ENCODE assay signal across 7 mouse cellular contexts in the genomic region with DNA sequence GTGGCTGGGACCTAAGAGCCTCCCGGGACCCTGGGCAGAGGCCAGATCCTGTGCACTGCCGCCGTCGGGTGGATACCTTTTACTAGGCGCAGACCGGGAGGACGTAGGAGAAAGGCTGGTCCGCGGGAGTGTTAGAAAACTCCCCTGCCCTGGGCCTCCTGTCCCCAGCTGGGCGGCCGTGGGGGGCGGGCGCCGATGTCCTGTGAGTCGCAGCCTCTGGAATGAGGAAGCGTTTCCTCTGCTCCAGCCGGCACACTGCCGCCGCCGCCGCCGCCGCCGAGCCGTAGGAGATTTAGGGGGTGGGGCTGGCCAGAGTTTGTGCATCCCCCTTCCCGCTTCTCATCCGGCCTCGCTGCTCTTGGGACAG. TPM values are rescaled to one million over a fixed set of nuclear protein-coding genes. Genes with fewer than 3 reads are reported as not detected.
DNase-seq lines count a peak whose midpoint lies in the region; ATAC-seq and TF ChIP-seq lines count a peak whose summit lies in the region.

No protein-coding gene starts in this region.

- TF ChIP-seq CTCF in bone marrow macrophage, adult 2 months (IDR thresholded peaks at IDR 0.05; ENCODE audit: low read depth, low read length), result no peak
- TF ChIP-seq CTCF in gastrocnemius, adult 2 months (IDR thresholded peaks at IDR 0.05), result no peak

- no peak; the same call in 1 of the 2 replicates for ATAC-seq in hindbrain, embryonic 14.5 days (ENCODE audit: low FRiP score)
- peak; percentile 84 for ATAC-seq in limb, embryonic 14.5 days (ENCODE audit: low FRiP score, low read depth)
- ATAC-seq in midbrain, embryonic 13.5 days, result no peak

- H3K36me3 ChIP-seq in hindbrain, embryonic 14.5 days (replicated peaks; ENCODE audit: control insufficient read depth, insufficient read depth), result peaks cover 18% of the 10 kb centered on the region
- H3K36me3 ChIP-seq in limb, embryonic 14.5 days (ENCODE audit: control insufficient read depth, insufficient read depth, low read length), result peaks cover 36% of the 10 kb centered on the region
- H3K36me3 ChIP-seq in midbrain, embryonic 13.5 days, result peaks cover 28% of the 10 kb centered on the region

- peak overlapping the region; percentile 92 for H3K9ac ChIP-seq in hindbrain, embryonic 14.5 days
- peak overlapping the region; percentile 84 for H3K9ac ChIP-seq in limb, embryonic 14.5 days (ENCODE audit: low read depth, low read length, severe bottlenecking)
- H3K9ac ChIP-seq in midbrain, embryonic 13.5 days (replicated peaks), result peak overlapping the region; percentile 92

- 0% methylated on average over 25 of the region's 28 CpGs for WGBS in hindbrain, embryonic 14.5 days
- WGBS in limb, embryonic 14.5 days, result 0% methylated on average over 21 of the region's 28 CpGs
- under 1% methylated on average over 28 of the region's 28 CpGs for WGBS in midbrain, embryonic 13.5 days

- no peak for TF ChIP-seq POLR2A in bone marrow macrophage, adult 2 months (IDR thresholded peaks at IDR 0.05; ENCODE audit: borderline replicate concordance, low read depth, low read length)
- no peak for TF ChIP-seq POLR2A in limb, embryonic 14.5 days (IDR thresholded peaks at IDR 0.05; ENCODE audit: borderline replicate concordance, extremely low read depth, insufficient read depth, insufficient read length)

- peak; percentile 91 for DNase-seq in NIH3T3 (ENCODE audit: low read depth)
- peak; percentile 87 for DNase-seq in gastrocnemius, adult 2 months
- peak; percentile 65 for DNase-seq in hindbrain, embryonic 14.5 days (ENCODE audit: low spot score)
- DNase-seq in limb, embryonic 14.5 days (ENCODE audit: low spot score), result peak; percentile 84
- peak; percentile 49 to 51 for DNase-seq in thymus, adult 18-20 months

- no peaks in the 10 kb centered on the region for H3K27me3 ChIP-seq in hindbrain, embryonic 14.5 days (ENCODE audit: control insufficient read depth, insufficient read depth, low read length)
- no peaks in the 10 kb centered on the region for H3K27me3 ChIP-seq in limb, embryonic 14.5 days (ENCODE audit: control insufficient read depth, insufficient read depth, low read length)
- no peaks in the 10 kb centered on the region for H3K27me3 ChIP-seq in midbrain, embryonic 13.5 days

- H3K9me3 ChIP-seq in hindbrain, embryonic 14.5 days (ENCODE audit: control insufficient read depth, low read length), result no peaks in the 10 kb centered on the region
- H3K9me3 ChIP-seq in limb, embryonic 14.5 days (ENCODE audit: control insufficient read depth, low read length), result no peaks in the 10 kb centered on the region
- no peaks in the 10 kb centered on the region for H3K9me3 ChIP-seq in midbrain, embryonic 13.5 days

- intact Hi-C loops in gastrocnemius, adult 2 months (cut with DNase I), result loop anchor here (2.0 to 5.0 kb wide), 2 partner anchors 21 to 40 kb away; partner anchors contain the start of genes Ctns, Haspin and Shpk

- H3K4me2 ChIP-seq in hindbrain, embryonic 14.5 days (replicated peaks), result peak overlapping the region; percentile 74
- H3K4me2 ChIP-seq in limb, embryonic 14.5 days (replicated peaks; ENCODE audit: low read depth, low read length, severe bottlenecking), result peak overlapping the region; percentile 74
- H3K4me2 ChIP-seq in midbrain, embryonic 13.5 days (replicated peaks), result peak overlapping the region; percentile 69

- H3K4me3 ChIP-seq in bone marrow macrophage, adult 2 months (ENCODE audit: insufficient read depth, low read length), result peak overlapping the region; percentile 79
- H3K4me3 ChIP-seq in gastrocnemius, adult 2 months, result peak overlapping the region; percentile 99
- peak overlapping the region; percentile 98 for H3K4me3 ChIP-seq in hindbrain, embryonic 14.5 days (replicated peaks; ENCODE audit: low read length)
- peak overlapping the region; percentile 98 for H3K4me3 ChIP-seq in limb, embryonic 14.5 days (replicated peaks; ENCODE audit: low read length)
- H3K4me3 ChIP-seq in midbrain, embryonic 13.5 days (replicated peaks), result peak overlapping the region; percentile 96

- H3K27ac ChIP-seq in bone marrow macrophage, adult 2 months (ENCODE audit: insufficient read depth, low read depth, low read length), result peak overlapping the region; percentile 78
- H3K27ac ChIP-seq in gastrocnemius, adult 2 months, result peak overlapping the region; percentile 97
- peak overlapping the region; percentile 92 for H3K27ac ChIP-seq in hindbrain, embryonic 14.5 days
- H3K27ac ChIP-seq in limb, embryonic 14.5 days (replicated peaks; ENCODE audit: low read depth, low read length), result peak overlapping the region; percentile 92
- peak overlapping the region; percentile 88 for H3K27ac ChIP-seq in midbrain, embryonic 13.5 days

- peaks cover 12% of the 10 kb centered on the region for H3K4me1 ChIP-seq in bone marrow macrophage, adult 2 months (ENCODE audit: control insufficient read depth, insufficient read depth, low read length)
- H3K4me1 ChIP-seq in hindbrain, embryonic 14.5 days (replicated peaks; ENCODE audit: control insufficient read depth, insufficient read depth, low read length), result peaks cover 27% of the 10 kb centered on the region
- peaks cover 18% of the 10 kb centered on the region for H3K4me1 ChIP-seq in limb, embryonic 14.5 days (ENCODE audit: control insufficient read depth, insufficient read depth, low read length)
- H3K4me1 ChIP-seq in midbrain, embryonic 13.5 days (replicated peaks), result peaks cover 42% of the 10 kb centered on the region

RNA-seq across cellular contexts. Expression of gene Tax1bp3, which starts 0.6 kb away (rescaled TPM):
- 35.4 and 37.3 TPM in 2 replicates for polyA plus RNA-seq in bone marrow macrophage, adult 2 months (2012; ENCODE audit: insufficient read depth, insufficient read length, missing spikeins)
- 10 to 100 TPM in 1 of 2 experiments, 1 to 10 TPM in 1; 6.5 to 13.9 TPM for total RNA-seq in gastrocnemius, adult 2 months (2021)
- 121 and 132 TPM in 2 replicates for polyA plus RNA-seq in hindbrain, embryonic 14.5 days (2014; fragmentation: Nextera tagmentation; extraction: Ambion mirVana)
- polyA plus RNA-seq in limb, embryonic 14.5 days (2012; rRNA removed), result 106 and 135 TPM in 2 replicates
- polyA plus RNA-seq in limb, embryonic 14.5 days (2014; fragmentation: Nextera tagmentation; extraction: Ambion mirVana), result 224 and 235 TPM in 2 replicates
- 193 and 195 TPM in 2 replicates for polyA plus RNA-seq in midbrain, embryonic 13.5 days (2015; fragmentation: Nextera tagmentation; extraction: Ambion mirVana)

RNA-seq across cellular contexts. Expression of gene Emc6, which starts 0.7 kb away (rescaled TPM):
- polyA plus RNA-seq in bone marrow macrophage, adult 2 months (2012; ENCODE audit: insufficient read depth, insufficient read length, missing spikeins), result 41.3 and 43.1 TPM in 2 replicates
- total RNA-seq in gastrocnemius, adult 2 months (2021), result 10 to 100 TPM; 82.6 to 93.4 TPM
- 148 and 152 TPM in 2 replicates for polyA plus RNA-seq in hindbrain, embryonic 14.5 days (2014; fragmentation: Nextera tagmentation; extraction: Ambion mirVana)
- 64.7 and 79.8 TPM in 2 replicates for polyA plus RNA-seq in limb, embryonic 14.5 days (2012; rRNA removed)
- polyA plus RNA-seq in limb, embryonic 14.5 days (2014; fragmentation: Nextera tagmentation; extraction: Ambion mirVana), result 101 and 102 TPM in 2 replicates
- 122 and 123 TPM in 2 replicates for polyA plus RNA-seq in midbrain, embryonic 13.5 days (2015; fragmentation: Nextera tagmentation; extraction: Ambion mirVana)

RNA-seq across cellular contexts. Expression of gene P2rx5, which starts 17.3 kb away (rescaled TPM):
- not detected in 2 replicates for polyA plus RNA-seq in bone marrow macrophage, adult 2 months (2012; ENCODE audit: insufficient read depth, insufficient read length, missing spikeins)
- 10 to 100 TPM in 1 of 2 experiments, 1 to 10 TPM in 1; 7.0 to 12.9 TPM for total RNA-seq in gastrocnemius, adult 2 months (2021)
- 0.33 and 1.0 TPM in 2 replicates for polyA plus RNA-seq in hindbrain, embryonic 14.5 days (2014; fragmentation: Nextera tagmentation; extraction: Ambion mirVana)
- 1.5 and 1.7 TPM in 2 replicates for polyA plus RNA-seq in limb, embryonic 14.5 days (2012; rRNA removed)
- 1.0 and 1.3 TPM in 2 replicates for polyA plus RNA-seq in limb, embryonic 14.5 days (2014; fragmentation: Nextera tagmentation; extraction: Ambion mirVana)
- polyA plus RNA-seq in midbrain, embryonic 13.5 days (2015; fragmentation: Nextera tagmentation; extraction: Ambion mirVana), result 0.20 and 0.31 TPM in 2 replicates

RNA-seq across cellular contexts. Expression of gene Ctns, which starts 21.4 kb away (rescaled TPM):
- 48.2 and 49.7 TPM in 2 replicates for polyA plus RNA-seq in bone marrow macrophage, adult 2 months (2012; ENCODE audit: insufficient read depth, insufficient read length, missing spikeins)
- total RNA-seq in gastrocnemius, adult 2 months (2021), result 1 to 10 TPM; 5.7 to 7.8 TPM
- 17.6 and 17.7 TPM in 2 replicates for polyA plus RNA-seq in hindbrain, embryonic 14.5 days (2014; fragmentation: Nextera tagmentation; extraction: Ambion mirVana)
- polyA plus RNA-seq in limb, embryonic 14.5 days (2012; rRNA removed), result 25.9 and 32.0 TPM in 2 replicates
- polyA plus RNA-seq in limb, embryonic 14.5 days (2014; fragmentation: Nextera tagmentation; extraction: Ambion mirVana), result 24.6 and 27.4 TPM in 2 replicates
- polyA plus RNA-seq in midbrain, embryonic 13.5 days (2015; fragmentation: Nextera tagmentation; extraction: Ambion mirVana), result 21.1 and 22.1 TPM in 2 replicates

RNA-seq across cellular contexts. Expression of gene Shpk, which starts 21.8 kb away (rescaled TPM):
- 3.3 and 4.0 TPM in 2 replicates for polyA plus RNA-seq in bone marrow macrophage, adult 2 months (2012; ENCODE audit: insufficient read depth, insufficient read length, missing spikeins)
- total RNA-seq in gastrocnemius, adult 2 months (2021), result under 1 TPM; 0.50 to 0.66 TPM
- polyA plus RNA-seq in hindbrain, embryonic 14.5 days (2014; fragmentation: Nextera tagmentation; extraction: Ambion mirVana), result 1.6 and 2.5 TPM in 2 replicates
- 3.0 and 3.1 TPM in 2 replicates for polyA plus RNA-seq in limb, embryonic 14.5 days (2012; rRNA removed)
- 1.8 and 2.8 TPM in 2 replicates for polyA plus RNA-seq in limb, embryonic 14.5 days (2014; fragmentation: Nextera tagmentation; extraction: Ambion mirVana)
- polyA plus RNA-seq in midbrain, embryonic 13.5 days (2015; fragmentation: Nextera tagmentation; extraction: Ambion mirVana), result 1.7 and 1.8 TPM in 2 replicates
